Mouse (Mus musculus) liver, postnatal 0 days (tissue): ENCODE measurements around the gene Pah.

Experiments
- CTCF ChIP-seq: sonication (generic); IDR thresholded peaks from 2 replicates; pipeline ENCODE4 v1.5.1; 2016; ENCODE audit warnings: antibody characterized with exemption, low read depth
- EP300 ChIP-seq: IDR thresholded peaks from 2 replicates; pipeline ENCODE4 v1.6.1; 2016; ENCODE audit warnings: antibody characterized with exemption, low read depth, mild to moderate bottlenecking

DNA sequence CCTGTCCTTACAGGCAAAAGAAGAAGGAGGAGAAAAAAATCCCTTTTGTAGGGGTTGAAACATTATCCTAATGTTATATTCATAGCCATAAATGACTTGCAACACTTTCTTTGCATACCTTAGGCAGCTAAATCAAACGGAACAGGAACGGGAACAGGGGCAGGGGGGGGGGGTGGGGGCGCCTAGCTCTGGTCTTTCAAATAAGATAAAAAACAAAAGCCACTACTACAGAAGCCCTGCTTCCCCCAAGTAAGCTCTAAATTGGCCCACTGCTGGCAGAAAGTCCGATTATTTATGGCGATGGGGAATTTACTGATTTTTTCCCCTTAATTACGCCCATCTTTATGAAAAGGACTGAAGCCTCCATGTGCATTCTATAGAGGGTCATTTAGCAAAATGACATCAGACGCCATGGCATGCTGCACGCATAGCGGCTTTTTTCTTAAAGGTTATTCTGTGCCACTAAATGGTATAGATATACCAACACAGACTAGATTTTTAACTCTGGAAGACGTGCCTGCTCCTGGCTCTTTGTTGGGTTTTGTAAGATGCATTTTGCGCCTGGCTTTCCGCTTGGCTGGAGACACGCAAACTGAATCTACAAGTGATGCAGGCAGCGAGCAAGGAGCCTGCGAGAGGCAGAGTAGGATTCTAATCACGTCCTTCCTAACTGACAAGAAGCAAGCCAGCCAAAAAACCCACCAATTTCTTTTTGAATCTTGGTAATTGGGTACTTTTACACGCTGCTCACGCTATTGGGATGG, 32.2 kb upstream of the Pah start:
- TF ChIP-seq CTCF, result no peak
- no peak for TF ChIP-seq EP300
